Mouse (Mus musculus) midbrain, postnatal 0 days (tissue): ENCODE data around the gene Tmem132e. TPM values are rescaled to one million over a fixed set of nuclear protein-coding genes. Genes with fewer than 3 reads are reported as not detected.

Experiments
- ATAC-seq: fragments of 200-750 bp; cut with Nextera tagmentation; 2 replicates; pipeline ENCODE4 v1.8.0; 2017; ENCODE audit warnings: moderate number of reproducible peaks, mild to moderate bottlenecking, moderate TSS enrichment, moderate library complexity; ENCODE audit not compliant: low FRiP score
- DNase-seq: peaks from one replicate; pipeline ENCODE4 v3.0.0-alpha.2; 2015; ENCODE audit warnings: low spot score
- H3K27ac ChIP-seq: fragments of 300-500 bp; sonication (generic); 2 replicates; pipeline ENCODE4 v1.5.1; 2014; ENCODE audit warnings: low read depth, mild to moderate bottlenecking, low read length, mixed read lengths
- H3K27me3 ChIP-seq: fragments of 300-500 bp; sonication (generic); 2 replicates; pipeline ENCODE4 v1.6.1; 2014; ENCODE audit warnings: low read length, control low read depth, mixed read lengths; ENCODE audit not compliant: insufficient read depth
- H3K36me3 ChIP-seq: fragments of 300-500 bp; sonication (generic); 2 replicates; pipeline ENCODE4 v1.6.1; 2014; ENCODE audit warnings: low read length, control low read depth, mixed read lengths; ENCODE audit not compliant: insufficient read depth
- H3K4me1 ChIP-seq: fragments of 300-500 bp; sonication (generic); 2 replicates; pipeline ENCODE4 v1.6.1; 2014; ENCODE audit warnings: mild to moderate bottlenecking, control low read depth, antibody characterized with exemption, low read length, mixed read lengths; ENCODE audit not compliant: insufficient read depth
- H3K4me2 ChIP-seq: fragments of 300-500 bp; sonication (generic); 2 replicates; pipeline ENCODE4 v1.6.1; 2014; ENCODE audit warnings: low read depth, mild to moderate bottlenecking, low read length, mixed read lengths; ENCODE audit not compliant: poor library complexity, severe bottlenecking
- H3K4me3 ChIP-seq: fragments of 300-500 bp; sonication (generic); 2 replicates; pipeline ENCODE4 v1.5.1; 2014; ENCODE audit warnings: low read depth, mild to moderate bottlenecking, low read length, moderate library complexity
- H3K9ac ChIP-seq: fragments of 300-500 bp; sonication (generic); replicated peaks from 2 replicates; pipeline ENCODE4 v1.6.1; 2014; ENCODE audit warnings: mild to moderate bottlenecking, low read length, moderate library complexity, mixed read lengths; ENCODE audit not compliant: poor library complexity, severe bottlenecking
- H3K9me3 ChIP-seq: fragments of 300-500 bp; sonication (generic); 2 replicates; pipeline ENCODE4 v1.6.1; 2016; ENCODE audit warnings: low read length, control low read depth
- CTCF ChIP-seq: IDR thresholded peaks from 2 replicates; pipeline ENCODE4 v1.5.1; 2016; ENCODE audit warnings: antibody characterized with exemption, mild to moderate bottlenecking
- WGBS: fragments of 180-500 bp; shearing (Covaris S2); extraction: QIAGEN DNeasy Blood & Tissue Kit; methylation state at CpG from one replicate; pipeline ENCODE4 v1.1.7; 2014; 5-methylcytosine and 5-hydroxymethylcytosine counted together
- polyA plus RNA-seq: library from polyadenylated mRNA; unstranded; fragments of >200 nt; fragmentation: Nextera tagmentation; extraction: Ambion mirVana; gene quantifications from 2 replicates; pipeline ENCODE4 v1.2.1, GENCODE M21; 2015
- total RNA-seq: library from RNA; depleted of rRNA; stranded (reverse); fragments of >200 nt; gene quantifications from 2 replicates; pipeline ENCODE4 v1.2.3, GENCODE M21; 2014

Tmem132e gene
- total and polyA plus RNA-seq, 2 experiments from 2014 or later = 4.4 to 42.7 TPM

DNA sequence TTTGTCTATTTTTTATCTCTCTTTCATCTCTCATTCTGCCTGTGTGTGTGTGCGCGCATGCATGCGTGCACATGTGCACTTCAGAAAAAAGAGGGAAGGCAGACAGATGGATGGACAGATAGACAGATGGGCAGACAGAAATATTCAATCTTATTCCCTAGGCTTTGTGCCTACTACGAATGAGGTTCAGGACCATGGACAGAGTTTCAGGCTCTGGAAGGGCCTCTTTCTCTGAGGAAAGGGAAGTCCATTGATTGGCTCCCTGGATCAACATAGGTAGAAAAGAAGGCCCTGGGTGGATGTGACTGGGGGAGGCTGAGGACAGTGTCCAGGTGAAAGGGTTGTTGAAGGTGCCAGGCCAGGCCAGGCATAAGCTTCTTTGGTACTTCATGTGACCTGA, 17.1 kb upstream of the Tmem132e start:
- DNase-seq = no peak

GRCm38 (mm10) chr11:82380606-82381202, 8.0 kb upstream of the Tmem132e start:
- no peak for TF ChIP-seq CTCF
- Histone ChIP-seq H3K27me3 (0 out of 2 replicates have a peak, but pooled peaks cover 6% of the 10 kb centered on the region), H3K4me2 (no peak overlapping the region), H3K27ac (no peak overlapping the region), H3K9me3 (no peaks in the 10 kb centered on the region), H3K9ac (no peak overlapping the region), H3K4me3 (no peak overlapping the region), H3K36me3 (no peaks in the 10 kb centered on the region), H3K4me1 (no peaks in the 10 kb centered on the region)
- ATAC-seq (no peak; the same call in 1 of the 2 replicates), DNase-seq (peak; percentile 91)
- WGBS = 23% methylated on average over 3 of the region's 3 CpGs

More for the DNA sequence above, 17.1 kb upstream of the Tmem132e start:
- Histone ChIP-seq H3K9ac (no peak overlapping the region), H3K36me3 (no peaks in the 10 kb centered on the region), H3K4me1 (no peaks in the 10 kb centered on the region; the same call in 1 of the 2 replicates), H3K9me3 (no peaks in the 10 kb centered on the region), H3K4me2 (no peak overlapping the region), H3K4me3 (no peak overlapping the region), H3K27me3 (no peaks in the 10 kb centered on the region), H3K27ac (no peak overlapping the region)
- ATAC-seq = no peak
- 68% methylated on average over 4 of the region's 4 CpGs for WGBS
- no peak for TF ChIP-seq CTCF

DNA sequence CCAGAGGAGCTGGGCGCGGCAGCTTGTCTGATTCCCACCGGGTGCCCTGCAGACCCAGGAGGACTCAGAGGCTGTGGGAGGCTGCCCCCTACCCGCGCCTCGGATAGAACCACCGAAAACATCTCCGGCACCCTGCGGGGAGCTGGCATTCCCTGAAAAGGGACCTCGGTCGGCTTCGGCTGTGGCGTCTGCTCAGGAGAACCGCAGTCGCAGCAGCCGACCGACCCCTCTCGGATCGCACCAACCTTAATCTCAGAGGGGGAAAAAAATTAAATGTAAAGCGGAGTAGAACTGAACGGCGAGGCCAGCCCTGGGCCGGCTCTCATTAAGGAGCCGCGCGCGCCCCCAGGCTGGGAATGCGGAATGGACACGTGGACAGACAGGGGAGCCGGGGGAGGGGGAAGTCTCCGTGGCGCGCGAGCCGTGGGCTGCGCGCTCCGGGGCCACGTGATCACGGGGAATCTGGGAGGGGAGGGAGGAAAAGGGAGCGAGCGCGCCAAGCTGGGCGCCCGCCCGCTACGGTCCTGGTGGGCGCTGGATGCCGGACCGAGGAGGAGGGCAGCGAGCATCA, 1.6 kb upstream of the Tmem132e start:
- ATAC-seq (peak; percentile 88), DNase-seq (peak; percentile 93)
- peak; percentile 48 for TF ChIP-seq CTCF
- H3K4me2 ChIP-seq = peak overlapping the region; percentile 91
- H3K9ac ChIP-seq = peak overlapping the region; percentile 69
- peaks cover 3% of the 10 kb centered on the region; the same call in 1 of the 2 replicates for H3K4me1 ChIP-seq
- WGBS = under 1% methylated on average over 38 of the region's 51 CpGs
- H3K27me3 ChIP-seq = peaks cover 14% of the 10 kb centered on the region; the same call in 1 of the 2 replicates
- no peaks in the 10 kb centered on the region for H3K9me3 ChIP-seq
- H3K4me3 ChIP-seq = peak overlapping the region; percentile 73
- H3K27ac ChIP-seq = peak overlapping the region; percentile 68
- no peaks in the 10 kb centered on the region for H3K36me3 ChIP-seq

- Histone ChIP-seq H3K4me3 (peak overlapping the region; percentile 73), H3K4me2 (peak overlapping the region; percentile 91), H3K36me3 (no peaks in the 10 kb centered on the region), H3K9me3 (no peaks in the 10 kb centered on the region), H3K27me3 (peaks cover 14% of the 10 kb centered on the region; the same call in 1 of the 2 replicates), H3K4me1 (peaks cover 3% of the 10 kb centered on the region; the same call in 1 of the 2 replicates), H3K9ac (peak overlapping the region; percentile 69), H3K27ac (peak overlapping the region; percentile 68)
- ATAC-seq = no peak
- WGBS = under 1% methylated on average over 46 of the region's 47 CpGs
- peak; percentile 16; the same call in 1 of the 2 replicates for TF ChIP-seq CTCF
- peak; percentile 25 for DNase-seq
Measured at GRCm38 (mm10) chr11:82387711-82388341, 874 bp upstream of the Tmem132e start.

GRCm38 (mm10) chr11:82389396-82390291, 944 bp downstream of the Tmem132e start:
- ATAC-seq = peak; percentile 36
- H3K9ac ChIP-seq = peak overlapping the region; percentile 69
- H3K27me3 ChIP-seq = peaks cover 10% of the 10 kb centered on the region; the same call in 1 of the 2 replicates
- H3K27ac ChIP-seq = peak overlapping the region; percentile 60; the same call in 1 of the 2 replicates
- under 1% methylated on average over 59 of the region's 69 CpGs for WGBS
- H3K4me3 ChIP-seq = peak overlapping the region; percentile 73
- no peaks in the 10 kb centered on the region for H3K9me3 ChIP-seq
- H3K36me3 ChIP-seq = no peaks in the 10 kb centered on the region
- peak overlapping the region; percentile 91 for H3K4me2 ChIP-seq
- no peak; the same call in 1 of the 2 replicates for TF ChIP-seq CTCF
- DNase-seq = peak; percentile 55
- H3K4me1 ChIP-seq = peaks cover 3% of the 10 kb centered on the region; the same call in 1 of the 2 replicates
